Mouse (Mus musculus): ENCODE data around the gene Rnf128. TPM values are rescaled to one million over a fixed set of nuclear protein-coding genes. Genes with fewer than 3 reads are reported as not detected.

The Rnf128 gene
- polyA plus RNA-seq, 1 experiment from 2014 or later = 3.2 TPM

DNA sequence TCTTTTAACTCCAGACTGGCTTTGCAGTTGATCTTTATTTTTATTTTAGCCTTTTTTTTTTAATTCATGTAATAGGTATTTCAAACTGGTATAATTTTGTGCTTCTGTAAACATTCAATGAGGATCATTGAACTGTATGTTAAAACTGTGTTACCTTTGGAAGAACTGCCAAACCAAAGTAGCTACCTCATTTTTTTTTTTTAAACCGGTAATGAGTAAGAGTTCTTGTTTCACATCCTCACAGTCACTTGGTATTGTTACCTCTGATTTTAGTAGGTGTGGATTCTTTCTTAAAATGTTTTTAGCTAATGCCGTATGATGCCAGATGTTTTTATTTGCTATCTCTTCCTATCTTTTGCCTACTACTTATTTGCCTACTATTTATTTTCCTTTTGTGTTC is 159.2 kb downstream of the Rnf128 start:
- no peak for DNase-seq (ENCODE audit: low spot score)
- Histone ChIP-seq H3K4me1 (ENCODE audit: control insufficient read depth, insufficient read depth, low read length) (no peaks in the 10 kb centered on the region), H3K27me3 (ENCODE audit: control insufficient read depth, insufficient read depth, low read length) (no peaks in the 10 kb centered on the region), H3K4me3 (ENCODE audit: low read depth, low read length) (no peak overlapping the region), H3K9me3 (ENCODE audit: control insufficient read depth, low read length) (no peaks in the 10 kb centered on the region), H3K4me2 (ENCODE audit: low read depth, severe bottlenecking) (no peak overlapping the region), H3K36me3 (ENCODE audit: control insufficient read depth, insufficient read depth, low read length) (no peaks in the 10 kb centered on the region), H3K27ac (replicated peaks; ENCODE audit: low read depth, low read length) (no peak overlapping the region), H3K9ac (ENCODE audit: low read length) (no peak overlapping the region)
- WGBS = 91% methylated on average over 2 of the region's 2 CpGs
- no peak for ATAC-seq (ENCODE audit: insufficient number of reproducible peaks, low FRiP score, low TSS enrichment, low read depth)

Other genes with a start within 250 kb of the Rnf128 start
- gene Trap1a, start 229.6 kb upstream of the Rnf128 start, polyA plus RNA-seq (2014; fragmentation: Nextera tagmentation; extraction: Ambion mirVana) = not detected in 2 replicates
- 0.93 and 1.9 TPM in 2 replicates for gene D330045A20Rik, start 82.9 kb upstream of the Rnf128 start, polyA plus RNA-seq (2014; fragmentation: Nextera tagmentation; extraction: Ambion mirVana)
- 0.75 and 0.92 TPM in 2 replicates for gene Tbc1d8b, start 121.7 kb downstream of the Rnf128 start, polyA plus RNA-seq (2014; fragmentation: Nextera tagmentation; extraction: Ambion mirVana)
- gene Gm15013, start 151.2 kb downstream of the Rnf128 start, polyA plus RNA-seq (2014; fragmentation: Nextera tagmentation; extraction: Ambion mirVana) = 0.50 TPM in 1 of 2 replicates, not detected in the other
- not detected in 2 replicates for gene Ripply1, start 219.0 kb downstream of the Rnf128 start, polyA plus RNA-seq (2014; fragmentation: Nextera tagmentation; extraction: Ambion mirVana)
- gene Cldn2, start 237.5 kb downstream of the Rnf128 start, polyA plus RNA-seq (2014; fragmentation: Nextera tagmentation; extraction: Ambion mirVana) = not detected in 2 replicates